Mouse (Mus musculus) left cerebral cortex, postnatal 36 days (tissue): ENCODE measurements at regions not wholly inside any gene's neighbourhood (a gene's known extent, or its start where the extent isn't known, plus 50 kb on each side); places are given as distances from the start of the nearest gene placed in this dataset.

ENCODE experiments used
- DNase-seq, 2 experiments: peaks; one replicate each; pipeline ENCODE4 v3.0.0; 2021 to 2022; ENCODE audit warnings: low spot score in 2 of 2, mixed read lengths in 1 of 2
- intact Hi-C: fragments of 180-260 bp; cut with DNase I; formaldehyde crosslinking; loops from one replicate; pipeline ENCODE4 v1.15.1; 2025

DNA sequence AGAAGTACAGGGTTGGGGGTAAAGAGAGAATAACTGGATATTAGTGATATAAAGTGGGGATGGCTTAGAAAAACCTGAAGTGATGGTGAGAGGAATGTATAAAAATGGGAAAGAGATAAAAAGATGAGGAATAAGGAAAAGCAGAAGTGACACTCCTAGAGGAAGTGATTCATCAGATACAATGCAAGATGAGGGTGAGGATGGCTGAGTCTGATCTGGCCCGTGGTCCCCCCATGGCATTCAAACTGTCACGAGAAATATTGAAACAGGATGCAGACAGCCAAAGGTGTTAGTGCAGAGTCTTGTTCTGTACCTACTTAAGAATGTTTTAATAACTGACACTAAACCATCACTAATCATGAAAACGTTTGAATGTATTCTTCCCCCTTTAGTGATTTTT, 56.2 kb upstream of the Kitl start:
- intact Hi-C loops: no loop called here
- DNase-seq: no peak

DNA sequence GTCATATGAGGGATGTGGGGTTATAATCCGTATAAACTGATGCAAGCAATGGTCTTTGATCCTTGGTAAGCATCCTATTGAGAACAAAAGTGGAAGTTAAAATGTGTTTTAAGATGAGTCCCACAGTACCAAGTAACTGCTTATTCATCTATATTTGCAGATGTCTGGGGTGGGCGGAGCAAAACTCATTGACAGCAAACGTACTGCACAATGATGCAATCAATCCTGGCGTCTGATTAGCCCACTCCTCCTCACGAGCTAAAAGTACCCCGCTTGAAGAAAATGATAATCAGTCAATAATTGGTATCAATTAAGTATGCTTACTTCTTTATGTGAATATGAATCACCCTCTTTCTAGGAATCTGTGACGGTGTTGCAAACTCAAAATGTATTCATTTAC, 62.9 kb upstream of the Kitl start:
- no peak for DNase-seq
- intact Hi-C loops: no loop called here

DNA sequence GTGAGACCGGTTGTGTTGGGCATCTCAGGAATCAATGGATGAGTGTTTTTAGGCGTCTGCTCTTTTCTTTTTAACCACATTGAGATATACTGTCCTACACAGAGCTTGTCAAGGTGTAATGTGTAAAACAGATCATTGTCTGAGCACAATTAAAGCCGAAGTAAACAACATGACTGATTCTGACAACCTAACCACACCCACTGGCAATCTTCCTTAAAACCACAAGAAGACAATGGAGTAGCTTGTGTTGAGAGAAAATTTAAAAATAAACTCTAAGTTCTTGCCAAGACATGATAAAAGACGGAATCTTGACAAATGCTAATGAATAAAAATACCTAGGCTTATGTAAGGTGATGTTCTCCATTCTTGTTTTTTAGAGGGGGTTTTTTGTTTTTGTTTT, 63.7 kb upstream of the Kitl start:
- intact Hi-C loops: no loop called here
- DNase-seq: no peak

DNA sequence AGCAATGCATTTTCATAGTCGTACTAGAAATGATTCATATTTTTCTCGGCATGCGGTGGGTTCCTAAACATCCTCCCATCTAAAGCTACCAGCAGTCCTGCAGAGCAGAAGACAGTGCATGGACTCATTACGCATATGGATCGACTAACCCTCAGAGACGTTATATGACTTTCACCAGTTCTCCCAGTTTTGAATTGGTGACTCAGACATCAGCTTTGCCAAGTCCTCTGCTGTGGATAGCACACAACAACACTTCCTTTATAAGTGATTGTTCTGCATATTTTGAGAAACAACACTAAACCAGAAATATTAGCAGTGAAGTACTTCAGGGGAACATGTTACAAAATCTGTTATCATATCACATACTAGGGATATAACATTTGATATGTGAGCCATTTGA, 64.1 kb upstream of the Kitl start:
- intact Hi-C loops: no loop called here
- DNase-seq: no peak

- DNase-seq: no peak
- intact Hi-C loops: no loop called here
These were observed 66.7 kb upstream of the Kitl start for GRCm38 (mm10) chr10:99948740-99949139.

- intact Hi-C loops: no loop called here
- no peak for DNase-seq
These were observed 70.0 kb upstream of the Kitl start for GRCm38 (mm10) chr10:99945418-99945817.

GRCm38 (mm10) chr10:99941665-99942064, 73.8 kb upstream of the Kitl start:
- DNase-seq: no peak
- intact Hi-C loops: no loop called here

DNA sequence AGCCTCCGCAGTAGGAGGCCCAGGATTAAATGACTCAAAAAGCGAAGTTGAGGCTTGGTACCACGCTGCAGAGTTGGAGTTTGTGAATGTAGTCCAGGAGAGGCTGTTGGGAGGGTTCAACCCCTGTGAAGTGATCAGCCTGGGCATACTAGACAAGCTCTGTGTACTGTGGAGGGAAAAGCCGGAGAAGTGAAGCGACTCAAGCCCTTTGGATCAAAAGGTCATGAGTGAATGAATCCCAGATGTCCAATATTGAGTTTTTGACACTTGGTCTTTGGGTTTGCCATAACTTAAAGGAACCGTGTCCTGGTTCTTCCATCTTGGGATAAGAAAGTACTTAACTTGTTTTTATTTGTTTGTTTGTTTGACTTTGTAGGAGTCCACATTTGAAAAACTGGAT, 76.5 kb upstream of the Kitl start:
- intact Hi-C loops: no loop called here
- no peak for DNase-seq

- intact Hi-C loops: no loop called here
- no peak for DNase-seq
These were observed 77.4 kb upstream of the Kitl start for GRCm38 (mm10) chr10:99937921-99938618.

GRCm38 (mm10) chr10:99929191-99929590, 86.2 kb upstream of the Kitl start:
- DNase-seq: no peak
- intact Hi-C loops: no loop called here

DNA sequence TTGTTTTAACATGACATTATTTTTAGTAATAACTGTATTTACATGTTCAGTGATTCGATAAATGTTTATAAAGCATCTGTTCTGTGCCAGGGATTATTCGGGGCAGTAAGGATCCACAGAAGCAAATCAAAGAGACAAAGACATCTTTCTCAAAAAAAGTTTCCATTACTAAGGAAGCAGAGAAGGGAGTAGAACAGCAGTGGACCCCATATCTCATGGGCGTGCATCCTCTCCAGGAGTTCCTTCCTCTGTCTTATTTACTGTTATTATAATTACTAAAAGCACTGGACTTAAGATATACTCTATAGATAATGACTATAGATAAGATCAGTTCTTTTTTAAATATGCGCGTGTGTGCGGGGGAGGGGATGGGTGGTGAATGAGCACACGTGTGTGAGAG, 87.5 kb upstream of the Kitl start:
- DNase-seq: no peak
- intact Hi-C loops: no loop called here

DNA sequence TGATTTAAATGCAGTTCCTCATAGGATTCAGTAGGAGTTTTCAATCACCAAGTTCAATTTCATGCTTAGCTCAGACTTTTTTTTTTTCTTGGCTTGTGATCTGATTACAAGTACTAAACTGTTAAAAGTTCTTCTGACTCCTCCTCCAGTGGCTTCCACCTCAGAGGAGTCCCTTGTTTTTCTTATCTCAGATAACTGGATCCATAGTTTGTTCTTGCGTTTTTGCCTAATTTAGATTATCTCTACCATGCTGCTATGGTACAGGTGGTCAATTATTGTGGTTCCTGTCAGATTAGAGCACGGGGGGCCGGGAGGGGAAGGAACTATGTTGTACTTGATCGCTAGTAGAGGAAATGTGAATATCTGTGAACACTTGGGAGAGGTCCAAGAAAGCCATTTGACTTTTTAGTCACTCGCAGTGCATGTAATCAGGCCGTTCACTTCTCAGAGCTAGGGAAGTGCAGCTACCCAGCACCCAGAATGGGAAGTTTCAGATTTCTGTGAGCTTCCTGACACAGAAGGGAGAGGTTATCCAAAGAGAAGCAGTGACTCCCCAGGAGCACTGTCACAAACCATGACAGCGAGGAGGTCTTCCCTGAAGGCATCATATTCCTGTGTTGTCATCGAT, 89.0 kb upstream of the Kitl start:
- no peak for DNase-seq

GRCm38 (mm10) chr10:99924541-99924940, 90.9 kb upstream of the Kitl start:
- intact Hi-C loops: no loop called here
- DNase-seq: no peak

More for the DNA sequence above, 89.0 kb upstream of the Kitl start:
- intact Hi-C loops: no loop called here

- intact Hi-C loops: no loop called here
- DNase-seq: no peak
These were observed 95.5 kb upstream of the Kitl start for GRCm38 (mm10) chr10:99919925-99920324.

GRCm38 (mm10) chr10:99918567-99919320, 96.7 kb upstream of the Kitl start:
- intact Hi-C loops: no loop called here

DNA sequence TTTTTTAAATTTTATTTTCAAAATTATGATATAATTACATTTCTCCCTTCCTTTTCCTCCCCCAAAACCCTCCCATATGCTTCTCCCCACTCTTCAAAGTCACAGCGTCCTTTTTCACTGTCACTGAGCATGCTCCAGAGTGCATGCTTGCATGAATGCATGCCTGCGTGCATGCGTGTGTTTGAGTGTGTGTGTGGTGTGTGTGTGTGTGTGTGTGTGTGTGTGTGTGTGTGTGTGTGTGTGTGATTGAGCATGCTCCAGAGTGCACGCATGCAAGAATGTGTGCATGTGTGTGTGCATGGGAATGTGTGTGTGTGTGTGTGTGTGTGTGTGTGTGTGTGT, 101.6 kb upstream of the Kitl start:
- intact Hi-C loops: no loop called here
- no peak for DNase-seq

More at GRCm38 (mm10) chr10:99918567-99919320, 96.7 kb upstream of the Kitl start:
- no peak for DNase-seq

- intact Hi-C loops: no loop called here
- DNase-seq: no peak
These were observed 102.2 kb upstream of the Kitl start for GRCm38 (mm10) chr10:99913001-99913845.

DNA sequence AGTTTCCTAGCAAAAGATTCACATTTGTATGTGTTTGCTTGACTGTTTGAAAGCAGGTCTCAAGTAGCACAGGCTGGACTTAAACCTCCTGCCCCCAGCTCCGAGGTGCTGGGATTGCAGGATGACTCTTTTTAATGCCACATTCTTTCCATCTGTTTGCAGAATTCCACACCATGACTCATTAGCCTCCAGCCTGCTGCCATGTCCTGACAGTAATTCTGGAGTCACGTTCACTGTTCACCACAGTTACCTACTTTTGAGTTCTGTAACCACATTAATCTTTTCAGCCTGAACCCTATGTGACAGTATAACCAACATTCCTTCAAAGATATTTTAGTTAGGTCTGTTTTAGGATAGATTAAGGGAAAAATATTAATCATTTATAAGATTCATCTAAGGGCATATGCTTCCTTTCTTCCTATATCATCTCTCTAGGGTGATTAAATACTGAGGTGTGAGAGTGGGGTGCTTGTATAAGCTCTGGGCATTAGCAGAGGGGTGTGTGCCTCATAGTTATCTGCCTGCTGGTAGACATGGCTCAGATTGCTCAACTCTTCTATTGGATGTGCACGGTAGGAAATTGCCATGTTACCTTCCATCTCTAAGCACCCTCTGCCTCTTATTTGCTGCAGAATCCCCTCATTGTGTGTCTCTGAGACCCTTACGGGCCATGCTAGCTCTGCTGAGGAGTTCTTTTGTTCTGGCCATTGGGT, 105.3 kb upstream of the Kitl start:
- no peak for DNase-seq
- intact Hi-C loops: no loop called here

DNA sequence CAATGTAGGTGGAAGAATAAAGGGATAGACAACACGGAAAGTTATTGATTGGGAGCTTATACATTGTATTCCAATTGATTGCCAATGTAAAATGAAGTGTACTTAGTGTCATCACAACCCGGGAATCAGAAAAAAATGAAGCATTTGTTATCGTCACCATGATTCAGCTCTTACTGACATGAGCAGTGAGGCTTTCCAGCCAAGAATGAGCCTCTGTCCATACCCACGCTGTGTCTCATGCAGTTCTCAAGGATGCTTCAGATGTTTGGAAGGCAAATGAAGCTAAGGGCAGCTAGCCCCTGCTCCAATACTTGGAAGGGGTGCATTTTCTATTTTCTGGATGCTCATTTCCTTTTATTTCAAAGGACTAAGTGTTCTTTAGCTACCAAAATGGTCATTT, 107.4 kb upstream of the Kitl start:
- DNase-seq: no peak

More for the DNA sequence above, 107.4 kb upstream of the Kitl start:
- intact Hi-C loops: no loop called here
